Mouse (Mus musculus) intestine, postnatal 0 days (tissue): ENCODE measurements around the gene Adprhl1. TPM values are rescaled to one million over a fixed set of nuclear protein-coding genes. Genes with fewer than 3 reads are reported as not detected.

Source experiments
- ATAC-seq: fragments of 200-750 bp; cut with Nextera tagmentation; 2 replicates; pipeline ENCODE4 v1.8.0; 2017; ENCODE audit warnings: mild to moderate bottlenecking, moderate TSS enrichment, moderate library complexity
- H3K27ac ChIP-seq: fragments of 300-500 bp; sonication (generic); 2 replicates; pipeline ENCODE4 v1.5.1; 2014; ENCODE audit warnings: mild to moderate bottlenecking, low read depth, low read length, moderate library complexity
- H3K27me3 ChIP-seq: fragments of 300-500 bp; sonication (generic); replicated peaks from 2 replicates; pipeline ENCODE4 v1.6.1; 2014; ENCODE audit warnings: low read length, mixed read lengths; ENCODE audit not compliant: control insufficient read depth, insufficient read depth
- H3K36me3 ChIP-seq: fragments of 300-500 bp; sonication (generic); 2 replicates; pipeline ENCODE4 v1.6.1; 2014; ENCODE audit warnings: mild to moderate bottlenecking, moderate library complexity; ENCODE audit not compliant: control insufficient read depth, insufficient read depth
- H3K4me1 ChIP-seq: fragments of 300-500 bp; sonication (generic); replicated peaks from 2 replicates; pipeline ENCODE4 v1.6.1; 2014; ENCODE audit warnings: antibody characterized with exemption, low read length, mixed read lengths; ENCODE audit not compliant: control insufficient read depth, insufficient read depth
- H3K4me2 ChIP-seq: fragments of 300-500 bp; sonication (generic); replicated peaks from 2 replicates; pipeline ENCODE4 v1.6.1; 2014; ENCODE audit warnings: low read depth, mild to moderate bottlenecking, moderate library complexity
- H3K4me3 ChIP-seq: fragments of 300-500 bp; sonication (generic); 2 replicates; pipeline ENCODE4 v1.5.1; 2014; ENCODE audit warnings: low read depth, low read length
- H3K9ac ChIP-seq: fragments of 300-500 bp; sonication (generic); 2 replicates; pipeline ENCODE4 v1.6.1; 2014; ENCODE audit warnings: mild to moderate bottlenecking, low read depth, low read length
- H3K9me3 ChIP-seq: fragments of 300-500 bp; sonication (generic); 2 replicates; pipeline ENCODE4 v1.6.1; 2016; ENCODE audit warnings: mixed run types; ENCODE audit not compliant: control insufficient read depth
- CTCF ChIP-seq: sonication (generic); IDR thresholded peaks from 2 replicates; pipeline ENCODE4 v1.5.1; 2016; ENCODE audit warnings: low read depth, mild to moderate bottlenecking, control low read depth, antibody characterized with exemption, moderate library complexity
- WGBS: fragments of 180-500 bp; shearing (Covaris S2); extraction: QIAGEN DNeasy Blood & Tissue Kit; methylation state at CpG from one replicate; pipeline ENCODE4 v1.1.7; 2014; 5-methylcytosine and 5-hydroxymethylcytosine counted together
- polyA plus RNA-seq: library from polyadenylated mRNA; unstranded; fragments of >200 nt; fragmentation: Nextera tagmentation; extraction: Ambion mirVana; gene quantifications from 2 replicates; pipeline ENCODE4 v1.2.1, GENCODE M21; 2015

The Adprhl1 gene
- polyA plus RNA-seq, 1 experiment from 2014 or later: not detected

DNA sequence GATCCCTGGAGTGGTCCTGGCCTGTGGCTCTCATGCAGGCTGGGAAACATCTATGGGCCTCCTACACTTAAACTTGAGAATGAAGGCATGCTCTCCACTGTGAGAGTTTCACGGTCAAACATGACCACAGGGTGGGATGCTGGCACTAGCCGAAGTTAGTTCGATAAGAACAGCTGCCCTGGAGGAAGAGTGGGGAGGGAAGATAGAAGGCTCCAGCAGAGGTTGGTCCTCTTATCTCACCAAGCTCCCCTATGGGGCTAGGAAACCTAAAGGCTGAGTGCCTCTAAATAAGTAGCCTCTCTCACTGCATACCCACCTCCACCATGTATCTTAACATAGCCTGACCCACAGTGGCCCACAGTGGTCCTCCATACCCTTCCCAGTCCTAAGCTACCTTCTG, 51.2 kb downstream of the Adprhl1 start:
- peak overlapping the region; percentile 21; the same call in 1 of the 2 replicates for H3K27ac ChIP-seq
- no peaks in the 10 kb centered on the region for H3K9me3 ChIP-seq
- no peak overlapping the region for H3K9ac ChIP-seq
- no peak for TF ChIP-seq CTCF
- H3K4me3 ChIP-seq: peak overlapping the region; percentile 2; the same call in 1 of the 2 replicates
- no peaks in the 10 kb centered on the region for H3K27me3 ChIP-seq
- ATAC-seq: no peak
- H3K4me2 ChIP-seq: peak overlapping the region; percentile 88
- no peaks in the 10 kb centered on the region for H3K4me1 ChIP-seq
- 78% methylated on average over 3 of the region's 3 CpGs for whole genome bisulfite sequencing
- no peaks in the 10 kb centered on the region for H3K36me3 ChIP-seq

DNA sequence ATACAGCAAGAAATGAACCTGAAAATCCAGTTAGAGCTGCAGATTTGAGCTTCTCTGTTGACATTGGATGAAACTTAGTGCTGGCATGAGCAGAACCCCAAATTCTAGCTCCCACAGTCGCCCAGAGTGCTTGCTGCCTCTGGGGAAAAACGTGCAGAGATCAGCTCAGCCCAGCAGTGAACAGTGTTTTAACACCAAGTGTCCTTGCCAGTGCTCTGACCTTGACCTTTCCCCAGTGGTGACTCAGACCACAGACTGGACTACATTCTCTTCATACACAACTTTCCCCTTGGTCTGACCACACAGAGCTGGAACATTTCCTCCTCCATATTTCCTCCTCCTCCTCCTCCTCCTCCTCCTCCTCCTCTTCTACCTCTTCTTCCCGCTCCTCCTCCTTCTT, 51.9 kb downstream of the Adprhl1 start:
- Histone ChIP-seq H3K27me3 (no peaks in the 10 kb centered on the region), H3K27ac (peak overlapping the region; percentile 92; the same call in 1 of the 2 replicates), H3K4me2 (peak overlapping the region; percentile 88), H3K9me3 (no peaks in the 10 kb centered on the region), H3K4me1 (no peaks in the 10 kb centered on the region), H3K36me3 (no peaks in the 10 kb centered on the region; the same call in 1 of the 2 replicates), H3K9ac (peak overlapping the region; percentile 35), H3K4me3 (peak overlapping the region; percentile 89)
- 55% methylated on average over 3 of the region's 3 CpGs for WGBS
- no peak for ATAC-seq
- no peak for TF ChIP-seq CTCF

DNA sequence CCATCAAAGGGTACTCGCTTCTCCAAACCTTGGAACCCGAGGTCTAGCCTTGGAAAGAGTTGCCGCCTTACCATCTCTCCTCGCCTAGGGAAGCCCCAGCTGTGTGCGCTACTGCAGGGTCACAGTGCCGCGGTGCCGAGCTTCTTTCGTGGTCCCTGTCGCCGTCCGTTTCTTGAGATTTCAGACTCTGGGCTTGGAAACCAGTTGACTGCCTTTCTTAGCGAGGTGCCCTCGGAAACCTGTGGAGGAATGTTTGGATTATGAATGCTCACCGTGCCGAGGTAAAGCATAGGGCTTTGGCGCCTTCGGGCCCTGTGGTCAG, 53.0 kb downstream of the Adprhl1 start:
- Histone ChIP-seq H3K36me3 (no peaks in the 10 kb centered on the region; the same call in 1 of the 2 replicates), H3K9me3 (no peaks in the 10 kb centered on the region), H3K4me3 (peak overlapping the region; percentile 89), H3K27ac (peak overlapping the region; percentile 92), H3K4me2 (peak overlapping the region; percentile 88), H3K27me3 (no peaks in the 10 kb centered on the region), H3K9ac (peak overlapping the region; percentile 73), H3K4me1 (no peaks in the 10 kb centered on the region)
- under 1% methylated on average over 18 of the region's 18 CpGs for WGBS
- no peak for ATAC-seq
- no peak for TF ChIP-seq CTCF

DNA sequence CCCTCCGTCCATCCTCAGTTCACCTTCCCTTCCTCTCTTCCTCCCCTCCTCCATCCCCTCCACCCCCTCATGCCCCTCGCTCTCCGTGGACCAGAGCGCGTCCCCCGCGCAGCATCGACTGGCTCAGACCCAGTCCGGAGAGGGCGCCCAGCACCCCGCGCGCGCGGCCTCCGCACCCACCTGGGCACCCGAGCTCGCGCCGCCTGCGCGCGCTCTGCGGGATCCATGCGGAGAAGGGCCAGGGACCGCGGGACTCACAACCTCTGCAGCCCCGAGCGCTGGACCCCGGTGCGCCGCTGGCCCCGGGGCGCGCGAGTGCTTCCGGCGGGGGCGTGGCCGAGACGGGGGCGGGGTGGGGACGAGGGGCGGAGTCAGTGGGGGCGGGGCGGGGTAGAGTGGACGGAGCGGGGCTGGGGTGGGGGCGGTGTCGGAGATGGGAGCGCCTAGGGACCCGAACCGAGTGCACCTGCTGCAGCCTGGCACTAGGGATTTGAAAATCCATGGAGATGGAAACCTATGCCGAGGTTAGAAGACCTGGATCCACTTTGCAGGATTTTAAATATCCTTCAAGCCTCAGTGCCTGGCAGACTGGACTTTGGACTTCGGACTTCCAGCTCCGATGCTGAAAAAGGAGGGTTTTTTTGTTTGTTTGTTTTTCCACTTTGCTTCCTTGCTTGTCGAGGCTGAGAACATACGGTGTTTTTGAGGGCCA, 53.5 kb downstream of the Adprhl1 start, which contains the start of gene Grtp1:
Gene Grtp1, minus strand, starts transcription at position 320 of the 712 bp plus-strand sequence.
- Histone ChIP-seq H3K27ac (peak within 1 kb of the TSS; percentile 92), H3K4me3 (peak within 1 kb of the TSS; percentile 89), H3K27me3 (no peaks in the 10 kb centered on the region), H3K9me3 (no peaks in the 10 kb centered on the region), H3K36me3 (no peaks in the 10 kb centered on the region; the same call in 1 of the 2 replicates), H3K4me1 (no peaks in the 10 kb centered on the region), H3K4me2 (peak within 1 kb of the TSS; percentile 88), H3K9ac (peak within 1 kb of the TSS; percentile 73)
- under 1% methylated on average over 58 of the region's 58 CpGs for WGBS
- no peak for TF ChIP-seq CTCF
- ATAC-seq: peak; percentile 41

DNA sequence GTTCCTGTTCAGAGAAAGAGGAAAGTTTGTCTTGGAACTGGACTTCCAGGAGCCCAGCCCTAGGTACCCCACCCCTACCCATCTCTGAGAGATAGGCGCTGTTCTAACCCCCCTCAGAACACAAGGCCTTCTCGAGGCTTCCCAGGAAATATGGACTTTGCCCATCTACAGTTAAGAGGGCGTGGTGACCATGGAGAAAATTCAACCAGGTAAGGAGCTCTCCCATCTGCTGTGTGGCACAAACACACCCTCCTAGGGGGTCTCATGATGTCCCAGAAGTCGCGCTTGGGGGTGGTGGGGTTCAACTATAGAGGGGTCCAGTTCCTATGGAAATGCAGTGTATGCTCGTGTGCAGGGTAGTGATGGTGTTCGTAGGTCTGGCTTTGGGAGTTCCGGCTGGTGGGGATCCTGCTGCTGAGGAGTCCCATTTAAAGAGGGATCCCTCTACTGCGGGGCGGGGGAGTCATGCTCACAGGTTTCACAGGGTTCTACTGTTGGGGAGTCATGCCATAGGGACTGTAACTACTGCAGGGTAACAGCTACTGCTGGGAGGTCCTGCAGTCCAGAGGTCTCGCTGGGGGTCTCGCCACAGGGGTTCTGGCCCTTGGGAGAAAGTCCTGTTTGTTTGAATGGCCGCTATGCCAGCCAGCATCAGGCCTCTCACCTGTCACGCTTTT, 54.4 kb downstream of the Adprhl1 start:
- peak; percentile 41 for ATAC-seq
- Histone ChIP-seq H3K27me3 (no peaks in the 10 kb centered on the region), H3K9ac (peak overlapping the region; percentile 68), H3K36me3 (no peaks in the 10 kb centered on the region; the same call in 1 of the 2 replicates), H3K4me2 (peak overlapping the region; percentile 88), H3K4me1 (no peaks in the 10 kb centered on the region), H3K9me3 (no peaks in the 10 kb centered on the region), H3K27ac (peak overlapping the region; percentile 92), H3K4me3 (peak overlapping the region; percentile 89)
- no peak for TF ChIP-seq CTCF
- WGBS: 13% methylated on average over 14 of the region's 14 CpGs

DNA sequence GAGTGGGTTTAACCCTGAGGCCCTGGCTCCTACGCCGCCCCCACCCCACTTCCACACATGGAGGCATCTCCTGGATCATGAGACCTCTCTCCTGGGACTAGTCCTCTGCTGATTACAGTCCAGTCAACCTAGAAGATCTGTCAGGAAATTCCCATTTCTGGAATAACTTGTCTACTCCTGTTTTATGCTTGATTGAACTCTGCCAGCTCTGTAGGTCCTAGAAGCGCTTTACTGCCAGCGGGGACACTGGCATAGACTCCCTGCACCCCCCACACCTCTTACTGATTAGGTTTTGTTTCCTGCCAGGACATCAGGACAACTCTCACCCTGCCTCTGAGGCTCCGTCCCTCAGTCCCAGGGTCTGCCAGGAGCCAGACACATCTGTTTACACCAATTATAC, 56.5 kb downstream of the Adprhl1 start:
- Histone ChIP-seq H3K4me1 (no peaks in the 10 kb centered on the region), H3K36me3 (no peaks in the 10 kb centered on the region; the same call in 1 of the 2 replicates), H3K9me3 (no peaks in the 10 kb centered on the region), H3K4me2 (peak overlapping the region; percentile 21; the same call in 1 of the 2 replicates), H3K27ac (no peak overlapping the region), H3K4me3 (no peak overlapping the region), H3K27me3 (no peaks in the 10 kb centered on the region), H3K9ac (no peak overlapping the region)
- 89% methylated on average over 5 of the region's 5 CpGs for WGBS
- no peak for TF ChIP-seq CTCF
- no peak for ATAC-seq
